Mouse (Mus musculus): ENCODE results near the gene Mrps35. TPM values are rescaled to one million over a fixed set of nuclear protein-coding genes. Genes with fewer than 3 reads are reported as not detected.

Gene Mrps35
- polyA plus RNA-seq, 2 experiments, result 33.4 to 104 TPM

DNA sequence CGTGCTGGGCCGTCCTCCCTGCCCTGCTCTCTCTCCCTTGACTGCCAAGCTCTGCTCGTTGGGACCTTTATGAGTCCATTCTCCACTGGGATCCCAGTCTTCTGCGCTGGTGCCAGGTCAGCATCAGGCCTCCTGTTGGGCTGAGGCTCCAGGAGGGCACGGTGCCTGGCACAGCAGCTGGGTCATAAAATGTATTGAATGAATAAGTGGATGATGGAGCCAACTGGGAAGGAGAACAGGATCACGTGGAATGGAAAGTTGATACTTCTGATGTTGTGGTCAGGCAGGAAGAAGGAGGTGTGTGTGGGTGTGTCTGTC is 22.3 kb downstream of the Mrps35 start:
- H3K4me3 ChIP-seq (replicated peaks; ENCODE audit: low read length), result no peak overlapping the region
- peaks cover 10% of the 10 kb centered on the region for H3K4me1 ChIP-seq (ENCODE audit: control insufficient read depth, insufficient read depth, low read length)
- H3K9me3 ChIP-seq (ENCODE audit: control insufficient read depth, low read length), result no peaks in the 10 kb centered on the region
- no peaks in the 10 kb centered on the region for H3K27me3 ChIP-seq (ENCODE audit: control insufficient read depth, insufficient read depth, low read length)
- no peak overlapping the region for H3K27ac ChIP-seq (replicated peaks; ENCODE audit: low read depth, low read length)
- H3K4me2 ChIP-seq (replicated peaks; ENCODE audit: low read depth, low read length, severe bottlenecking), result no peak overlapping the region
- ATAC-seq (ENCODE audit: low FRiP score, low read depth), result no peak
- DNase-seq (ENCODE audit: low spot score), result no peak
- no peak for TF ChIP-seq POLR2A (IDR thresholded peaks at IDR 0.05; ENCODE audit: borderline replicate concordance, extremely low read depth, insufficient read depth, insufficient read length)
- H3K9ac ChIP-seq (ENCODE audit: low read depth, low read length, severe bottlenecking), result no peak overlapping the region
- WGBS, result 47% methylated on average over 6 of the region's 6 CpGs
- H3K36me3 ChIP-seq (ENCODE audit: control insufficient read depth, insufficient read depth, low read length), result peaks cover 54% of the 10 kb centered on the region

DNA sequence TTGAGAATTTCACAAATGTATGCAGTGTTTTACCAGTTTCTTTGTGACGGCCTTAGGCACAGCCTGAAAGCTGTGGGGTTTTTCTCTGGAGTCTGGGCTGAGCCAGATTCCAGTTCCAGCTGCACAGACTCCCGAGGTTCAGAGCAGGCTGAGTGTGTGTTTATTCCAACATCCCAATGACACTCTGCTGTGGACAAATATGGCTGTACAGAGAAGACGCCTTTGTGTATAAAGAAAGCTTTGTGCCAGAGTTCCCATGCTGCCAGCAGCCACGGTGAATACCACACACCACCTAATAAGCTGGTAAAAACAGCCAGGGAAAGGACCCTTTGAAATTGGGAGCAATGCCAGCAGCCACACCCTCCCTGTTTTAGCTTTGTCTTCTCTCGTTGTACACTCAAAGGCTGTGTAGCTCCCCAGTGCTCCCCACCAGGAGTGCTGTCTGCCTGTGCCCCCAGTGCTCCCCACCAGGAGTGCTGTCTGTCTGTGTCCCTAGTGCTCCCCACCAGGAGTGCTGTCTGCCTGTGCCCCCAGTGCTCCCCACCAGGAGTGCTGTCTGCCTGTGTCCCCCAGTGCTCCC is 33.3 kb downstream of the Mrps35 start:
- Histone ChIP-seq H3K9ac (ENCODE audit: low read depth, low read length, severe bottlenecking) (no peak overlapping the region), H3K4me3 (replicated peaks; ENCODE audit: low read length) (no peak overlapping the region), H3K4me1 (ENCODE audit: control insufficient read depth, insufficient read depth, low read length) (no peaks in the 10 kb centered on the region), H3K27ac (replicated peaks; ENCODE audit: low read depth, low read length) (no peak overlapping the region), H3K36me3 (ENCODE audit: control insufficient read depth, insufficient read depth, low read length) (peaks cover 21% of the 10 kb centered on the region), H3K4me2 (replicated peaks; ENCODE audit: low read depth, low read length, severe bottlenecking) (no peak overlapping the region), H3K9me3 (ENCODE audit: control insufficient read depth, low read length) (no peaks in the 10 kb centered on the region), H3K27me3 (ENCODE audit: control insufficient read depth, insufficient read depth, low read length) (no peaks in the 10 kb centered on the region)
- no peak for DNase-seq (ENCODE audit: low spot score)
- 56% methylated on average over 5 of the region's 5 CpGs for WGBS
- TF ChIP-seq POLR2A (IDR thresholded peaks at IDR 0.05; ENCODE audit: borderline replicate concordance, extremely low read depth, insufficient read depth, insufficient read length), result no peak
- ATAC-seq (ENCODE audit: low FRiP score, low read depth), result no peak

DNA sequence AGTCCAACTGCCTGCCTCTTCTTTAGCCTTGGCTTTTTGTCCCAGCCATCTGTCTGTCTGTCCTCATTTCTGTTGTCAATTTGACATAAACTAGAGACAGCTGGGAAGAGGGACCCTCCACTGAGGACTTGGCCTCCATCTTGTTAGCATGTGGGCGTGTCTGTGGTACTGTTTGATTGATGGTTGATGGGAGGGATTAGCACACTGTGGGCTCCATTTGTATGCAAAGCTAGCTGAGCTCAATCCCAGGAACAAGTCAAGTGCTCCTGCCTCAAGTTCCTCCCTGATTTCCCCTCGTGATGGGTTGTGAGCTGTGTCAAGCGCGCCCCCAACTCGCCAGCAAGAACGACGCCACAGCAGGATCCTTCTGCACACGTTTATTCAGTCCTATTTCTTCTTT is 34.3 kb downstream of the Mrps35 start:
- no peak for DNase-seq (ENCODE audit: low spot score)
- no peak for ATAC-seq (ENCODE audit: low FRiP score, low read depth)
- 82% methylated on average over 8 of the region's 8 CpGs for WGBS
- TF ChIP-seq POLR2A (IDR thresholded peaks at IDR 0.05; ENCODE audit: borderline replicate concordance, extremely low read depth, insufficient read depth, insufficient read length), result no peak
- no peak overlapping the region for H3K9ac ChIP-seq (ENCODE audit: low read depth, low read length, severe bottlenecking)
- peaks cover 11% of the 10 kb centered on the region for H3K36me3 ChIP-seq (ENCODE audit: control insufficient read depth, insufficient read depth, low read length)
- H3K27ac ChIP-seq (replicated peaks; ENCODE audit: low read depth, low read length), result no peak overlapping the region
- H3K27me3 ChIP-seq (ENCODE audit: control insufficient read depth, insufficient read depth, low read length), result no peaks in the 10 kb centered on the region
- no peak overlapping the region for H3K4me2 ChIP-seq (replicated peaks; ENCODE audit: low read depth, low read length, severe bottlenecking)
- H3K9me3 ChIP-seq (ENCODE audit: control insufficient read depth, low read length), result no peaks in the 10 kb centered on the region
- no peak overlapping the region for H3K4me3 ChIP-seq (replicated peaks; ENCODE audit: low read length)
- H3K4me1 ChIP-seq (ENCODE audit: control insufficient read depth, insufficient read depth, low read length), result no peaks in the 10 kb centered on the region

DNA sequence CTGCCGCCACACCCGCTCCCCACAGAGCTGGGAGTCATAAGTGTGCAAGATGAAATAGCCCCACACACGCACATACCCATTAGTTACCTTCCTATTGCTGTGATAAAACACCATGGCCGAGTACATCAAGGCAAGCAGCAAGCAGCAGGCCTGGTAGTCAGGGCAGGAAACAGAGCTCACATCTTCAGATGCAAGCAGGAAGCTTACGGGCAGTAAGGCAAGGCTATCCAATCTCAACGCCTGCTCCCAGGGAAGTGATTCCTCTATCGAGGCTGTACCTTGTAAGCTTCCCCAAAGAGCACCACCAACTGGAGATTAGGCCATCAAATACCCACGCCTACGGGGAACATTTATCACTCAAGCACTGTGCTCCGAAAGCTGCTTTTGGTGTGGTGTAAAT is 37.4 kb downstream of the Mrps35 start:
- no peak for ATAC-seq (ENCODE audit: low FRiP score, low read depth)
- Histone ChIP-seq H3K9ac (ENCODE audit: low read depth, low read length, severe bottlenecking) (no peak overlapping the region), H3K4me2 (replicated peaks; ENCODE audit: low read depth, low read length, severe bottlenecking) (no peak overlapping the region), H3K36me3 (ENCODE audit: control insufficient read depth, insufficient read depth, low read length) (no peaks in the 10 kb centered on the region; the same call in 1 of the 2 replicates), H3K27me3 (ENCODE audit: control insufficient read depth, insufficient read depth, low read length) (no peaks in the 10 kb centered on the region), H3K27ac (replicated peaks; ENCODE audit: low read depth, low read length) (no peak overlapping the region), H3K4me1 (ENCODE audit: control insufficient read depth, insufficient read depth, low read length) (no peaks in the 10 kb centered on the region), H3K4me3 (replicated peaks; ENCODE audit: low read length) (no peak overlapping the region), H3K9me3 (ENCODE audit: control insufficient read depth, low read length) (no peaks in the 10 kb centered on the region)
- WGBS, result 88% methylated on average over 10 of the region's 10 CpGs
- no peak for TF ChIP-seq POLR2A (IDR thresholded peaks at IDR 0.05; ENCODE audit: borderline replicate concordance, extremely low read depth, insufficient read depth, insufficient read length)
- no peak for DNase-seq (ENCODE audit: low spot score)

DNA sequence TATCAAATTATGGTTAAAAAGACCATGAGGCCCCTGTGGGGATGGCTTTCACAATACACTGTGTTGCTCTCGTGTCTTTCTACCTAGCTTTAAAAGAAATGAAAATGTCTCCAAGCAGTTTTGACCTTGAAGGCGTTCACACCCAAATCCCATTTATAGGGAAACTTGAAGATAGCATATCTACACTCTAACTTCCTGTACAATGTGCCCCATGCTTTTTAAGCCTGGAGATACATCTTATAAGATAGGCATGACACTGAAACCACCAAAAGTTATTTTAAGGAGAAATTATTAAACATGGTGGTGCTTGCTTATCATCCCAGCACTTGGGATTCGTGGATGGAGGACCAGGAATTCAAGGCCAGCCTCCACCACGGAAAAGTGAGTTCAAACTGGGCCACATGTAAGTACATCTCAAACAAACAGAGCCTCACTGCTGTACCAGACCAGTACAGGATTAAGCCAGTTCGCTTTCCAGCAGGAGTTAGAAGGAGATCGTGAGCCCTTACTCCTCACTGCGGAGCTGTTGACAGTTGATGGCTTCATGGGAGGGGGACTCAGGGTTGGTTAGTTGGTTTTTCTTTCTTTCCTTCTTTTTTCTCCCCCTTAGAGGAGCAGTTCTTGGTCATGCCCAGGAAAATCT is 43.0 kb downstream of the Mrps35 start:
- no peak overlapping the region for H3K4me2 ChIP-seq (replicated peaks; ENCODE audit: low read depth, low read length, severe bottlenecking)
- WGBS, result 63% methylated on average over 7 of the region's 7 CpGs
- no peak for TF ChIP-seq POLR2A (IDR thresholded peaks at IDR 0.05; ENCODE audit: borderline replicate concordance, extremely low read depth, insufficient read depth, insufficient read length)
- no peak overlapping the region for H3K9ac ChIP-seq (ENCODE audit: low read depth, low read length, severe bottlenecking)
- peaks cover 10% of the 10 kb centered on the region for H3K4me1 ChIP-seq (ENCODE audit: control insufficient read depth, insufficient read depth, low read length)
- no peaks in the 10 kb centered on the region for H3K27me3 ChIP-seq (ENCODE audit: control insufficient read depth, insufficient read depth, low read length)
- H3K4me3 ChIP-seq (replicated peaks; ENCODE audit: low read length), result no peak overlapping the region
- no peaks in the 10 kb centered on the region for H3K9me3 ChIP-seq (ENCODE audit: control insufficient read depth, low read length)
- ATAC-seq (ENCODE audit: low FRiP score, low read depth) (no peak), DNase-seq (ENCODE audit: low spot score) (no peak)
- H3K27ac ChIP-seq (replicated peaks; ENCODE audit: low read depth, low read length), result no peak overlapping the region
- H3K36me3 ChIP-seq (ENCODE audit: control insufficient read depth, insufficient read depth, low read length), result no peaks in the 10 kb centered on the region

Data from limb, embryonic 14.5 days (tissue).